ENCODE assay signal across 14 mouse cellular contexts in genomic region chr4:149454263-149454662, GRCm38 (mm10). TPM values are rescaled to one million over a fixed set of nuclear protein-coding genes. Genes with fewer than 3 reads are reported as not detected.
A peak's percentile ranks its signal among the peaks of the same experiment; 100 is the strongest.
DNase-seq lines count a peak whose midpoint lies in the region; TF ChIP-seq lines count a peak whose summit lies in the region.
"Had no signal": no experiment of that assay in that cellular context is flagged by ENCODE, and none has a peak within 500 bp of the region (broad histone marks: within the 10 kb centered on the region; RNA-seq: fewer than 3 reads in every experiment).

No protein-coding gene starts in this region.

- H3K27ac ChIP-seq in gastrocnemius, adult 2 months: peak overlapping the region; percentile 55
- H3K27ac ChIP-seq: limb, embryonic 13.5 days; midbrain, embryonic 15.5 days had no signal

- no peak for TF ChIP-seq CTCF in gastrocnemius, adult 2 months (IDR thresholded peaks at IDR 0.05)

- H3K4me3 ChIP-seq in gastrocnemius, adult 2 months: peak overlapping the region; percentile 56
- H3K4me3 ChIP-seq: limb, embryonic 13.5 days; midbrain, embryonic 15.5 days had no signal

- DNase-seq in gastrocnemius, adult 2 months: peak; percentile 37
- DNase-seq in gastrocnemius, adult 18-20 months (ENCODE audit: low spot score): no peak
- DNase-seq in left cerebral cortex, postnatal 4 days: peak; percentile 36
- no peak for DNase-seq in left cerebral cortex, adult 18-20 months (ENCODE audit: low spot score in 2 of 2)
- DNase-seq in adrenal gland, adult 18-20 months (ENCODE audit: low spot score in 2 of 2): peak; percentile 38
- peak; percentile 72 to 74 for DNase-seq in adrenal gland, postnatal 36 days
- DNase-seq in right cerebral cortex, adult 2 months (ENCODE audit: low spot score in 2 of 2): no peak
- DNase-seq: cerebellum, adult 9-11 months had no signal

- intact Hi-C loops in gastrocnemius, adult 2 months (cut with DNase I): loop anchor here (5.0 kb wide), 2 partner anchors 33 to 88 kb away; partner anchors contain the start of genes Lzic and Nmnat1
- intact Hi-C loops in left cerebral cortex, postnatal 4 days (cut with DNase I): no loop called here

RNA-seq across cellular contexts. Expression of gene Rbp7, which starts 0.5 kb away (rescaled TPM):
- 10 to 100 TPM in 1 of 2 experiments, 1 to 10 TPM in 1; 7.9 to 21.0 TPM for total RNA-seq in gastrocnemius, adult 2 months (2021)
- total RNA-seq in gastrocnemius, adult 18-20 months (2021): 10 to 100 TPM; 14.6 to 15.4 TPM
- total RNA-seq in left cerebral cortex, postnatal 4 days (2021): not detected
- not detected for total RNA-seq in left cerebral cortex, adult 18-20 months (2021)
- total RNA-seq in adrenal gland, adult 18-20 months (2021): 10 to 100 TPM; 18.0 to 66.4 TPM
- 10 to 100 TPM; 16.5 to 67.6 TPM for total RNA-seq in adrenal gland, postnatal 36 days (2021)
- total RNA-seq: left cerebral cortex, adult 8-10 months; megakaryocyte, adult 5-6 weeks had no signal

RNA-seq across cellular contexts. Expression of gene Tmem274, which starts 22.9 kb away (rescaled TPM):
- not detected for total RNA-seq in gastrocnemius, adult 2 months (2021)
- total RNA-seq in gastrocnemius, adult 18-20 months (2021): not detected
- not detected for total RNA-seq in left cerebral cortex, postnatal 4 days (2021)
- not detected for total RNA-seq in left cerebral cortex, adult 18-20 months (2021)
- not detected for total RNA-seq in adrenal gland, adult 18-20 months (2021)
- not detected for total RNA-seq in adrenal gland, postnatal 36 days (2021)
- total RNA-seq: heart, adult 8-10 months; heart, postnatal 14 days; left cerebral cortex, adult 8-10 months; megakaryocyte, adult 5-6 weeks had no signal

RNA-seq across cellular contexts. Expression of gene Ube4b, which starts 27.7 kb away (rescaled TPM):
- total RNA-seq in gastrocnemius, adult 2 months (2021): 10 to 100 TPM; 31.1 to 35.9 TPM
- total RNA-seq in gastrocnemius, adult 18-20 months (2021): 10 to 100 TPM; 31.7 to 35.5 TPM
- total RNA-seq in left cerebral cortex, postnatal 4 days (2021): 100 to 1,000 TPM; 122 to 134 TPM
- total RNA-seq in left cerebral cortex, adult 18-20 months (2021): 100 to 1,000 TPM; 101 to 106 TPM
- total RNA-seq in adrenal gland, adult 18-20 months (2021): 10 to 100 TPM; 59.8 to 71.3 TPM
- 10 to 100 TPM; 65.8 to 85.7 TPM for total RNA-seq in adrenal gland, postnatal 36 days (2021)

RNA-seq across cellular contexts. Expression of gene Nmnat1, which starts 30.7 kb away (rescaled TPM):
- total RNA-seq in gastrocnemius, adult 2 months (2021): 10 to 100 TPM; 30.0 to 32.7 TPM
- total RNA-seq in gastrocnemius, adult 18-20 months (2021): 10 to 100 TPM; 33.1 to 33.5 TPM
- total RNA-seq in left cerebral cortex, postnatal 4 days (2021): 1 to 10 TPM; 5.9 to 6.0 TPM
- 1 to 10 TPM; 7.0 to 9.3 TPM for total RNA-seq in left cerebral cortex, adult 18-20 months (2021)
- 10 to 100 TPM; 17.8 to 19.9 TPM for total RNA-seq in adrenal gland, adult 18-20 months (2021)
- total RNA-seq in adrenal gland, postnatal 36 days (2021): 10 to 100 TPM; 16.4 to 17.8 TPM

RNA-seq across cellular contexts. Expression of gene Lzic, which starts 30.8 kb away (rescaled TPM):
- 10 to 100 TPM; 13.1 to 16.1 TPM for total RNA-seq in gastrocnemius, adult 2 months (2021)
- total RNA-seq in gastrocnemius, adult 18-20 months (2021): 10 to 100 TPM; 13.1 to 14.1 TPM
- 10 to 100 TPM; 63.7 to 66.2 TPM for total RNA-seq in left cerebral cortex, postnatal 4 days (2021)
- total RNA-seq in left cerebral cortex, adult 18-20 months (2021): 10 to 100 TPM; 16.4 to 16.7 TPM
- total RNA-seq in adrenal gland, adult 18-20 months (2021): 10 to 100 TPM; 24.7 to 36.0 TPM
- 10 to 100 TPM; 28.5 to 29.3 TPM for total RNA-seq in adrenal gland, postnatal 36 days (2021)

Comparison
In these comparisons a context has a peak if more than half of its experiments do, and no peak if none do; other contexts are left out.
1. DNase-seq: peak in gastrocnemius, adult 2 months (single experiment), left cerebral cortex, postnatal 4 days (single experiment), adrenal gland, adult 18-20 months (2 of 2) and adrenal gland, postnatal 36 days (2 of 2); none in gastrocnemius, adult 18-20 months (single experiment), left cerebral cortex, adult 18-20 months (0 of 2) and right cerebral cortex, adult 2 months (0 of 2).
2. RNA of gene Rbp7, which starts 0.5 kb away (total RNA-seq): 16.5 to 67.6 TPM in adrenal gland, postnatal 36 days, 18.0 to 66.4 TPM in adrenal gland, adult 18-20 months, 7.9 to 21.0 TPM in gastrocnemius, adult 2 months and 14.6 to 15.4 TPM in gastrocnemius, adult 18-20 months; not detected in left cerebral cortex, adult 18-20 months and not detected in left cerebral cortex, postnatal 4 days; every median in the first group is over 4 times any median in the second.